Mouse (Mus musculus): ENCODE results near the gene Agbl3.

DNA sequence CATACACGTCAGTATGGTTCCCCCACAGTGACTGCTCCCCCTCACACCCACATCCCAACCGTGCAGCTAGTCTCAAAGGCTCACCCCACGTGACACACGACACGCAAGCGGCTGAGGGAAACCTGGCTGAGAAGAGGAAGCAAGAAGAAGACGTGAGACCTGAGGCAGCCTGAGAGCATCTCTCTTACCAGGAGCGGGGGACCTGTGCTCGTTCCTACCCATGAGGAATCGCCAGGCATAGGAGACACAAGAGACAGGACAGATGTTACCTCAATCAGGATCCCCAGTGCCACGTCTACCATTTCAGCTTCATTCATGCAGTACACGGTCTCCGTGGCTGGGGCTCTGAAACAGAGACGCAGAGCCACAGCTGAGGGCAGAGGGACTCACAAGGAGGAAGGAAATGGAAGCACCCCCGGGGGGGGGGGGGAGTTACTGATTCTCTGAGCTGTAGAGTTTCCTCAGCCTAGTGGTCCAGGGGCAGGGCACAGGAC lies 95.1 kb downstream of the Agbl3 start:
- TF ChIP-seq CTCF (conservative IDR thresholded peaks at IDR 0.05; ENCODE audit: insufficient read depth, insufficient read length, low read depth, low read length): no peak
- TF ChIP-seq POLR2A (IDR thresholded peaks at IDR 0.05; ENCODE audit: low read depth, low read length): peak; percentile 17
